Mouse (Mus musculus): ENCODE results near the gene Il1rap. TPM values are rescaled to one million over a fixed set of nuclear protein-coding genes. Genes with fewer than 3 reads are reported as not detected.

Il1rap gene
- polyA plus RNA-seq, 1 experiment from 2014 or later, result 14.0 TPM

- DNase-seq (no peak), ATAC-seq (ENCODE audit: insufficient read depth) (no peak)
- no peak overlapping the region for H3K4me2 ChIP-seq
- no peaks in the 10 kb centered on the region for H3K9me3 ChIP-seq (ENCODE audit: low read depth, low read length)
- TF ChIP-seq CTCF (IDR thresholded peaks at IDR 0.05; ENCODE audit: low read depth), result no peak
- no peaks in the 10 kb centered on the region for H3K27me3 ChIP-seq (ENCODE audit: insufficient read depth, low read length)
- H3K27ac ChIP-seq (ENCODE audit: low read depth), result no peak overlapping the region
- H3K4me3 ChIP-seq (ENCODE audit: low read depth, low read length), result no peak overlapping the region
- 57% methylated on average over 4 of the region's 4 CpGs for WGBS
- H3K4me1 ChIP-seq (ENCODE audit: insufficient read depth), result peaks cover under 1% of the 10 kb centered on the region; the same call in 1 of the 2 replicates
- no peak overlapping the region for H3K9ac ChIP-seq
- H3K36me3 ChIP-seq (ENCODE audit: insufficient read depth), result no peaks in the 10 kb centered on the region
These were observed 9.5 kb downstream of the Il1rap start for GRCm38 (mm10) chr16:26590897-26591570.

GRCm38 (mm10) chr16:26596440-26596839, 14.9 kb downstream of the Il1rap start:
- ATAC-seq (ENCODE audit: insufficient read depth) (peak; percentile 79; the same call in 1 of the 2 replicates), DNase-seq (peak; percentile 41)
- 20% methylated on average over 7 of the region's 7 CpGs for WGBS
- Histone ChIP-seq H3K4me1 (ENCODE audit: insufficient read depth) (peaks cover 2% of the 10 kb centered on the region), H3K9ac (no peak overlapping the region), H3K27me3 (ENCODE audit: insufficient read depth, low read length) (no peaks in the 10 kb centered on the region), H3K9me3 (ENCODE audit: low read depth, low read length) (no peaks in the 10 kb centered on the region), H3K4me3 (ENCODE audit: low read depth, low read length) (no peak overlapping the region), H3K36me3 (ENCODE audit: insufficient read depth) (no peaks in the 10 kb centered on the region), H3K4me2 (no peak overlapping the region), H3K27ac (ENCODE audit: low read depth) (no peak overlapping the region)
- TF ChIP-seq CTCF (IDR thresholded peaks at IDR 0.05; ENCODE audit: low read depth), result no peak

- Histone ChIP-seq H3K4me1 (ENCODE audit: insufficient read depth) (peaks cover 2% of the 10 kb centered on the region), H3K4me2 (no peak overlapping the region), H3K36me3 (ENCODE audit: insufficient read depth) (no peaks in the 10 kb centered on the region), H3K4me3 (ENCODE audit: low read depth, low read length) (no peak overlapping the region), H3K9ac (no peak overlapping the region), H3K27me3 (ENCODE audit: insufficient read depth, low read length) (no peaks in the 10 kb centered on the region), H3K27ac (ENCODE audit: low read depth) (no peak overlapping the region), H3K9me3 (ENCODE audit: low read depth, low read length) (no peaks in the 10 kb centered on the region)
- peak; percentile 50; the same call in 1 of the 2 replicates for ATAC-seq (ENCODE audit: insufficient read depth)
- DNase-seq, result peak; percentile 75
- WGBS, result 36% methylated on average over 7 of the region's 7 CpGs
- no peak for TF ChIP-seq CTCF (IDR thresholded peaks at IDR 0.05; ENCODE audit: low read depth)
These were observed 15.8 kb downstream of the Il1rap start for GRCm38 (mm10) chr16:26597307-26597706.

- H3K4me1 ChIP-seq (ENCODE audit: insufficient read depth), result peaks cover 2% of the 10 kb centered on the region
- H3K36me3 ChIP-seq (ENCODE audit: insufficient read depth), result no peaks in the 10 kb centered on the region
- H3K9me3 ChIP-seq (ENCODE audit: low read depth, low read length), result no peaks in the 10 kb centered on the region
- no peak overlapping the region for H3K27ac ChIP-seq (ENCODE audit: low read depth)
- DNase-seq (no peak), ATAC-seq (ENCODE audit: insufficient read depth) (no peak)
- H3K9ac ChIP-seq, result no peak overlapping the region
- no peak overlapping the region for H3K4me3 ChIP-seq (ENCODE audit: low read depth, low read length)
- H3K27me3 ChIP-seq (ENCODE audit: insufficient read depth, low read length), result no peaks in the 10 kb centered on the region
- no peak for TF ChIP-seq CTCF (IDR thresholded peaks at IDR 0.05; ENCODE audit: low read depth)
- WGBS, result 62% methylated on average over 5 of the region's 5 CpGs
- no peak overlapping the region for H3K4me2 ChIP-seq
These were observed 17.1 kb downstream of the Il1rap start for GRCm38 (mm10) chr16:26598591-26598990.

GRCm38 (mm10) chr16:26601482-26601881, 20.0 kb downstream of the Il1rap start:
- no peak for TF ChIP-seq CTCF (IDR thresholded peaks at IDR 0.05; ENCODE audit: low read depth)
- Histone ChIP-seq H3K9me3 (ENCODE audit: low read depth, low read length) (no peaks in the 10 kb centered on the region), H3K27ac (ENCODE audit: low read depth) (no peak overlapping the region), H3K4me2 (no peak overlapping the region), H3K36me3 (ENCODE audit: insufficient read depth) (no peaks in the 10 kb centered on the region), H3K4me3 (ENCODE audit: low read depth, low read length) (no peak overlapping the region), H3K27me3 (ENCODE audit: insufficient read depth, low read length) (no peaks in the 10 kb centered on the region), H3K4me1 (ENCODE audit: insufficient read depth) (no peaks in the 10 kb centered on the region; the same call in 1 of the 2 replicates), H3K9ac (no peak overlapping the region)
- DNase-seq (no peak), ATAC-seq (ENCODE audit: insufficient read depth) (no peak)
- WGBS, result 77% methylated on average over 1 of the region's 1 CpGs

GRCm38 (mm10) chr16:26604621-26605020, 23.1 kb downstream of the Il1rap start:
- no peak for TF ChIP-seq CTCF (IDR thresholded peaks at IDR 0.05; ENCODE audit: low read depth)
- Histone ChIP-seq H3K27ac (ENCODE audit: low read depth) (no peak overlapping the region), H3K4me2 (no peak overlapping the region), H3K4me1 (ENCODE audit: insufficient read depth) (no peaks in the 10 kb centered on the region), H3K36me3 (ENCODE audit: insufficient read depth) (no peaks in the 10 kb centered on the region), H3K9ac (no peak overlapping the region), H3K27me3 (ENCODE audit: insufficient read depth, low read length) (no peaks in the 10 kb centered on the region), H3K9me3 (ENCODE audit: low read depth, low read length) (no peaks in the 10 kb centered on the region), H3K4me3 (ENCODE audit: low read depth, low read length) (no peak overlapping the region)
- WGBS, result 79% methylated on average over 3 of the region's 3 CpGs
- ATAC-seq (ENCODE audit: insufficient read depth) (no peak), DNase-seq (no peak)

- H3K27me3 ChIP-seq (ENCODE audit: insufficient read depth, low read length), result no peaks in the 10 kb centered on the region
- H3K27ac ChIP-seq (ENCODE audit: low read depth), result no peak overlapping the region
- H3K9me3 ChIP-seq (ENCODE audit: low read depth, low read length), result no peaks in the 10 kb centered on the region
- no peak for DNase-seq
- no peak overlapping the region for H3K4me3 ChIP-seq (ENCODE audit: low read depth, low read length)
- WGBS, result 83% methylated on average over 2 of the region's 2 CpGs
- TF ChIP-seq CTCF (IDR thresholded peaks at IDR 0.05; ENCODE audit: low read depth), result no peak
- no peak for ATAC-seq (ENCODE audit: insufficient read depth)
- no peaks in the 10 kb centered on the region for H3K4me1 ChIP-seq (ENCODE audit: insufficient read depth)
- no peaks in the 10 kb centered on the region for H3K36me3 ChIP-seq (ENCODE audit: insufficient read depth)
- H3K4me2 ChIP-seq, result no peak overlapping the region
- H3K9ac ChIP-seq, result no peak overlapping the region
These were observed 26.5 kb downstream of the Il1rap start for GRCm38 (mm10) chr16:26608003-26608402.
